Mouse (Mus musculus): ENCODE results near the gene Fam53b.
A peak's percentile ranks its signal among the peaks of the same experiment; 100 is the strongest.

Fam53b gene

GRCm38 (mm10) chr7:132739829-132740228, 73.9 kb downstream of the Fam53b start:
- no peak for DNase-seq (ENCODE audit: low read depth, low spot score)

- no peak for DNase-seq (ENCODE audit: low read depth, low spot score)
These were observed 74.8 kb downstream of the Fam53b start for GRCm38 (mm10) chr7:132738844-132739243.

GRCm38 (mm10) chr7:132736099-132736862, 77.4 kb downstream of the Fam53b start:
- peak; percentile 86 for DNase-seq (ENCODE audit: low read depth, low spot score)

- DNase-seq (ENCODE audit: low read depth, low spot score): peak; percentile 79
These were observed 78.5 kb downstream of the Fam53b start for GRCm38 (mm10) chr7:132735145-132735544.

- DNase-seq (ENCODE audit: low read depth, low spot score): no peak
These were observed 79.5 kb downstream of the Fam53b start for GRCm38 (mm10) chr7:132734222-132734621.

GRCm38 (mm10) chr7:132733521-132733920, 80.2 kb downstream of the Fam53b start:
- DNase-seq (ENCODE audit: low read depth, low spot score): no peak

- DNase-seq (ENCODE audit: low read depth, low spot score): no peak
These were observed 81.4 kb downstream of the Fam53b start for GRCm38 (mm10) chr7:132732136-132732789.

- no peak for DNase-seq (ENCODE audit: low read depth, low spot score)
These were observed 82.1 kb downstream of the Fam53b start for GRCm38 (mm10) chr7:132731558-132731957.

- no peak for DNase-seq (ENCODE audit: low read depth, low spot score)
These were observed 83.2 kb downstream of the Fam53b start for GRCm38 (mm10) chr7:132730510-132730909.

GRCm38 (mm10) chr7:132729093-132729831, 84.4 kb downstream of the Fam53b start:
- DNase-seq (ENCODE audit: low read depth, low spot score): peak; percentile 50

- no peak for DNase-seq (ENCODE audit: low read depth, low spot score)
These were observed 87.4 kb downstream of the Fam53b start for GRCm38 (mm10) chr7:132726106-132726861.

- no peak for DNase-seq (ENCODE audit: low read depth, low spot score)
These were observed 89.1 kb downstream of the Fam53b start for GRCm38 (mm10) chr7:132724501-132725062.

- DNase-seq (ENCODE audit: low read depth, low spot score): peak; percentile 86
These were observed 89.8 kb downstream of the Fam53b start for GRCm38 (mm10) chr7:132723906-132724305.

GRCm38 (mm10) chr7:132722401-132723370, 91.0 kb downstream of the Fam53b start:
- DNase-seq (ENCODE audit: low read depth, low spot score): no peak

- DNase-seq (ENCODE audit: low read depth, low spot score): no peak
These were observed 93.1 kb downstream of the Fam53b start for GRCm38 (mm10) chr7:132720562-132720961.

- peak; percentile 56 for DNase-seq (ENCODE audit: low read depth, low spot score)
These were observed 94.1 kb downstream of the Fam53b start for GRCm38 (mm10) chr7:132719570-132719969.

GRCm38 (mm10) chr7:132715259-132715658, 98.4 kb downstream of the Fam53b start:
- no peak for DNase-seq (ENCODE audit: low read depth, low spot score)

- DNase-seq (ENCODE audit: low read depth, low spot score): peak; percentile 70
These were observed 99.3 kb downstream of the Fam53b start for GRCm38 (mm10) chr7:132714236-132714923.

- no peak for DNase-seq (ENCODE audit: low read depth, low spot score)
These were observed 100.1 kb downstream of the Fam53b start for GRCm38 (mm10) chr7:132713483-132714126.

Data from 3T3-L1 (cell line).